Mouse (Mus musculus) kidney, adult 2 months (tissue): ENCODE results near the gene Ppm1h.

Source experiments
- CTCF ChIP-seq: fragments of 200-500 bp; conservative IDR thresholded peaks from 2 replicates; pipeline ENCODE4 v1.5.1; 2011; ENCODE audit warnings: low read depth, mild to moderate bottlenecking, control low read depth, low read length, moderate library complexity, mixed read lengths; ENCODE audit not compliant: insufficient read depth, insufficient read length
- POLR2A ChIP-seq: fragments of 200-500 bp; IDR thresholded peaks from one replicate; pipeline ENCODE4 v1.6.1; 2011; ENCODE audit warnings: low read depth, low read length, control low read depth

- TF ChIP-seq CTCF (no peak), POLR2A (no peak)
Observed at GRCm38 (mm10) chr10:122718951-122719350, 40.4 kb downstream of the Ppm1h start.
